Mouse (Mus musculus) forebrain, embryonic 13.5 days (tissue): Measurements from ENCODE around the gene Nufip1. TPM values are rescaled to one million over a fixed set of nuclear protein-coding genes. Genes with fewer than 3 reads are reported as not detected.
A peak's percentile ranks its signal among the peaks of the same experiment; 100 is the strongest.

Experiments
- ATAC-seq: fragments of 200-750 bp; cut with Nextera tagmentation; 2 replicates; pipeline ENCODE4 v1.8.0; 2017
- H3K27ac ChIP-seq: fragments of 300-500 bp; sonication (generic); 2 replicates; pipeline ENCODE4 v1.5.1; 2015; ENCODE audit warnings: inconsistent platforms, mild to moderate bottlenecking, moderate library complexity
- H3K27me3 ChIP-seq: fragments of 300-500 bp; sonication (generic); 2 replicates; pipeline ENCODE4 v1.6.1; 2015; ENCODE audit warnings: mild to moderate bottlenecking, inconsistent platforms
- H3K36me3 ChIP-seq: fragments of 300-500 bp; sonication (generic); 2 replicates; pipeline ENCODE4 v1.6.1; 2015; ENCODE audit warnings: mild to moderate bottlenecking, inconsistent platforms; ENCODE audit not compliant: poor library complexity, severe bottlenecking
- H3K4me1 ChIP-seq: fragments of 300-500 bp; sonication (generic); 2 replicates; pipeline ENCODE4 v1.6.1; 2015; ENCODE audit warnings: inconsistent platforms
- H3K4me2 ChIP-seq: fragments of 300-500 bp; sonication (generic); 2 replicates; pipeline ENCODE4 v1.6.1; 2015; ENCODE audit warnings: inconsistent platforms, mild to moderate bottlenecking, moderate library complexity
- H3K4me3 ChIP-seq: fragments of 300-500 bp; sonication (generic); 2 replicates; pipeline ENCODE4 v1.5.1; 2015; ENCODE audit warnings: mild to moderate bottlenecking, inconsistent platforms
- H3K9ac ChIP-seq: fragments of 300-500 bp; sonication (generic); 2 replicates; pipeline ENCODE4 v1.6.1; 2015; ENCODE audit warnings: mild to moderate bottlenecking, inconsistent platforms
- H3K9me3 ChIP-seq: fragments of 300-500 bp; sonication (generic); replicated peaks from 2 replicates; pipeline ENCODE4 v1.6.1; 2016; ENCODE audit warnings: inconsistent platforms
- WGBS: fragments of 180-500 bp; shearing (Covaris S2); methylation state at CpG from one replicate; pipeline ENCODE4 v1.1.7; 2015; 5-methylcytosine and 5-hydroxymethylcytosine counted together
- polyA plus RNA-seq: library from polyadenylated mRNA; unstranded; fragments of >200 nt; fragmentation: Nextera tagmentation; extraction: Ambion mirVana; gene quantifications from 2 replicates; pipeline ENCODE4 v1.2.1, GENCODE M21; 2015

Nufip1 gene
- polyA plus RNA-seq, 1 experiment from 2014 or later, result 16.1 TPM

GRCm38 (mm10) chr14:76164904-76165755, 54.4 kb downstream of the Nufip1 start:
- H3K4me2 ChIP-seq, result peak overlapping the region; percentile 37
- peaks cover 4% of the 10 kb centered on the region for H3K27me3 ChIP-seq
- H3K36me3 ChIP-seq, result no peaks in the 10 kb centered on the region
- 0 out of 2 replicates have a peak overlapping the region, but pooled peaks have one; percentile 9 for H3K4me3 ChIP-seq
- 0 out of 2 replicates have a peak, but pooled peaks have one; percentile 43 for ATAC-seq
- H3K4me1 ChIP-seq, result peaks cover 3% of the 10 kb centered on the region
- 0 out of 2 replicates have a peak, but pooled peaks cover 3% of the 10 kb centered on the region for H3K9me3 ChIP-seq
- H3K27ac ChIP-seq, result no peak overlapping the region
- 34% methylated on average over 32 of the region's 32 CpGs for WGBS
- H3K9ac ChIP-seq, result 0 out of 2 replicates have a peak overlapping the region, but pooled peaks have one; percentile 22

DNA sequence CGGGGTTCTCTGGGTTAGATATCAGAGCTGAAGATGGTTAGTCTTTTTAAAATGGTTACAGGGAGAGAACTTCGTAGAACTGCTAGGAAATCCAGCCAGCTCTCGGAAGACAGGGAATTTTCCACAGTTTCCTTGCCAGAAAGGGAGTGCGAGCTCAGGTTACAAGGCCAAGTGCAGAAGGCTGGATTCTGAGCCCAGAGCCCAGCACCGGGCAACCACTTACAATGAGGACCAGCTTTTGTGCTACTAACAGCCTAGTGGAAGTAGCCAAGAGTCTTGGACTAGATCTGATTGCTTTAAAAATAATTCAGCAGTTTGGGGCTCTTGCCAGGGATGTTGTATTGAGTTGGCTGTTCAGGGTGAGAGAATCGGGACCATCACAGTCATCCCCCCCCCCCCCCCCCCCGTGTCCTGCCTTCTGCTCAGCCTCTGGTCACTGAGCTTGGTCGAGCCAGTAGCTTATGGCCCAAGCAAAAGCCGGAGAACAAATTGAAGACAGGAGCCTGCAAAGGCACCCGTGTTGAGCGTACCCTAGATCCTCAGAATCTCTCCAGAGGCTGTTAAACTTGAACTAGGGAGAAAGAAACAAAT, 59.3 kb downstream of the Nufip1 start:
- H3K27ac ChIP-seq, result no peak overlapping the region

GRCm38 (mm10) chr14:76171285-76171684, 60.6 kb downstream of the Nufip1 start:
- Histone ChIP-seq H3K27me3 (no peaks in the 10 kb centered on the region), H3K4me3 (no peak overlapping the region), H3K9me3 (no peaks in the 10 kb centered on the region), H3K4me1 (peaks cover 12% of the 10 kb centered on the region), H3K4me2 (no peak overlapping the region), H3K27ac (no peak overlapping the region), H3K36me3 (no peaks in the 10 kb centered on the region), H3K9ac (no peak overlapping the region)
- WGBS, result 73% methylated on average over 8 of the region's 8 CpGs
- no peak for ATAC-seq

More for the DNA sequence above, 59.3 kb downstream of the Nufip1 start:
- no peak overlapping the region for H3K4me2 ChIP-seq
- H3K27me3 ChIP-seq, result no peaks in the 10 kb centered on the region
- no peak overlapping the region for H3K9ac ChIP-seq
- WGBS, result 72% methylated on average over 11 of the region's 11 CpGs
- peaks cover 3% of the 10 kb centered on the region; the same call in 1 of the 2 replicates for H3K4me1 ChIP-seq
- no peaks in the 10 kb centered on the region for H3K9me3 ChIP-seq
- H3K36me3 ChIP-seq, result no peaks in the 10 kb centered on the region
- no peak overlapping the region for H3K4me3 ChIP-seq
- no peak for ATAC-seq

GRCm38 (mm10) chr14:76174328-76174727, 63.6 kb downstream of the Nufip1 start:
- no peak for ATAC-seq
- 91% methylated on average over 7 of the region's 7 CpGs for WGBS
- Histone ChIP-seq H3K4me1 (peaks cover 16% of the 10 kb centered on the region), H3K9ac (no peak overlapping the region), H3K9me3 (no peaks in the 10 kb centered on the region), H3K4me2 (no peak overlapping the region), H3K36me3 (no peaks in the 10 kb centered on the region), H3K4me3 (no peak overlapping the region), H3K27ac (no peak overlapping the region), H3K27me3 (no peaks in the 10 kb centered on the region)

- H3K9ac ChIP-seq, result no peak overlapping the region
- H3K27ac ChIP-seq, result no peak overlapping the region
- H3K27me3 ChIP-seq, result no peaks in the 10 kb centered on the region
- H3K4me3 ChIP-seq, result no peak overlapping the region
- H3K4me1 ChIP-seq, result peaks cover 16% of the 10 kb centered on the region
- 2% methylated on average over 5 of the region's 5 CpGs for WGBS
- H3K36me3 ChIP-seq, result no peaks in the 10 kb centered on the region
- H3K4me2 ChIP-seq, result no peak overlapping the region
- ATAC-seq, result 0 out of 2 replicates have a peak, but pooled peaks have one; percentile 45
- H3K9me3 ChIP-seq, result no peaks in the 10 kb centered on the region
Measured at GRCm38 (mm10) chr14:76175808-76176207, 65.1 kb downstream of the Nufip1 start.

DNA sequence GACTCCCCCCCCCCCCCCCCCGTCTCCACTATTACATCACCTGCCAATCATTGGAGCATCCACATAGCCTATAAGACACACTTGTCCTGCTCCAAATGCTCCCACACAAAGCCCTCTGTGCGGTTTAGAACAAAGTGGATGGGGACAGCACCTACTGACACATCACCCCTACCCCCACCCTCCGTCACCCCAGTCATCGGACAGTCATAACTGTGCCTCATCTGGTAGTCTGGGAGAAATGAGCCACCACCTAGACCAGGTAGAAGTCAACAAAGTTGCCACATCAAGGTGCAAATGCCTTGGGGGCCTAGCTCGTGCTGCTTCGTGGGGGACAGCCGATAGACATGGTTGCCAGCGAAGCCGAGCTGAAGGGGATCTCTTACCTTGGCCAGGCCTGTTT, 66.5 kb downstream of the Nufip1 start:
- Histone ChIP-seq H3K4me2 (no peak overlapping the region), H3K36me3 (no peaks in the 10 kb centered on the region), H3K9me3 (no peaks in the 10 kb centered on the region), H3K27me3 (no peaks in the 10 kb centered on the region), H3K4me1 (peaks cover 16% of the 10 kb centered on the region), H3K4me3 (no peak overlapping the region), H3K9ac (no peak overlapping the region), H3K27ac (no peak overlapping the region)
- ATAC-seq, result no peak
- 98% methylated on average over 9 of the region's 9 CpGs for whole genome bisulfite sequencing

GRCm38 (mm10) chr14:76178447-76178846, 67.8 kb downstream of the Nufip1 start:
- Histone ChIP-seq H3K9ac (no peak overlapping the region), H3K27ac (no peak overlapping the region), H3K9me3 (no peaks in the 10 kb centered on the region), H3K4me2 (no peak overlapping the region), H3K4me1 (peaks cover 16% of the 10 kb centered on the region), H3K36me3 (no peaks in the 10 kb centered on the region), H3K27me3 (no peaks in the 10 kb centered on the region), H3K4me3 (no peak overlapping the region)
- 93% methylated on average over 2 of the region's 2 CpGs for WGBS
- no peak for ATAC-seq

DNA sequence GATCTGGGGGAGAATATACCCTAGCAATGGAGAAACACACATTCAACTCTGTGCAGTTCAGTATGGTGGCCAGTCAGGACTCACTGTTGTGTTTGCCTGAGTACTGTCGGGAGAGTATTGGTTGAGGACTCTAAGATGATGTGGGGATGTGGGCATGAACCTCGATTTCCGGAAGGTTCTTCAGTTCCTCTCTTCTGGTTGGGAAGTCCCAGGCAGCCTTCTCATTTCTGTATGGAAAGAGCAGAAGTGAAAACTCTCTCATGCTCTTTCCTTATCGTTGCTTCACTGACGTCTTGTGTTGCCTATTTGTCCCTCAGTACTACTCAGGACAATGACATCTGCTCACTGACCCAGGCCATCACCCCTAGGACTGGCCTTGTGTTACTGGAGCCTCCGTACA, 68.7 kb downstream of the Nufip1 start:
- Histone ChIP-seq H3K9me3 (no peaks in the 10 kb centered on the region), H3K4me3 (no peak overlapping the region), H3K4me1 (peaks cover 16% of the 10 kb centered on the region), H3K27ac (no peak overlapping the region), H3K27me3 (no peaks in the 10 kb centered on the region), H3K4me2 (no peak overlapping the region), H3K9ac (no peak overlapping the region), H3K36me3 (no peaks in the 10 kb centered on the region)
- 93% methylated on average over 6 of the region's 6 CpGs for WGBS
- no peak for ATAC-seq

- Histone ChIP-seq H3K27me3 (no peaks in the 10 kb centered on the region), H3K4me1 (no peaks in the 10 kb centered on the region), H3K4me2 (no peak overlapping the region), H3K9ac (no peak overlapping the region), H3K27ac (no peak overlapping the region), H3K4me3 (no peak overlapping the region), H3K36me3 (no peaks in the 10 kb centered on the region), H3K9me3 (no peaks in the 10 kb centered on the region)
- no peak for ATAC-seq
- WGBS, result 79% methylated on average over 5 of the region's 5 CpGs
Measured at GRCm38 (mm10) chr14:76185358-76185757, 74.7 kb downstream of the Nufip1 start.

GRCm38 (mm10) chr14:76186299-76186698, 75.6 kb downstream of the Nufip1 start:
- no peak overlapping the region for H3K4me2 ChIP-seq
- no peak overlapping the region for H3K27ac ChIP-seq
- no peak for ATAC-seq
- H3K36me3 ChIP-seq, result no peaks in the 10 kb centered on the region
- 93% methylated on average over 4 of the region's 4 CpGs for WGBS
- no peaks in the 10 kb centered on the region for H3K4me1 ChIP-seq
- H3K9me3 ChIP-seq, result no peaks in the 10 kb centered on the region
- H3K27me3 ChIP-seq, result no peaks in the 10 kb centered on the region
- no peak overlapping the region for H3K9ac ChIP-seq
- H3K4me3 ChIP-seq, result no peak overlapping the region
